Mouse (Mus musculus): Measurements from ENCODE around the gene Gm20388.
A peak's percentile ranks its signal among the peaks of the same experiment; 100 is the strongest.
"Not testable (repeated sequence)": the region's sequence is repeated elsewhere in the genome, so short reads cannot be mapped to it uniquely, and the experiment has no call there.

Gene Gm20388

GRCm38 (mm10) chr8:120642031-120642662 lies 731.5 kb downstream of the Gm20388 start:
- no peak for DNase-seq (ENCODE audit: low read depth in 2 of 2, low spot score in 2 of 2)

- no peak for DNase-seq (ENCODE audit: low read depth in 2 of 2, low spot score in 2 of 2)
Observed at GRCm38 (mm10) chr8:120644663-120645062, 734.0 kb downstream of the Gm20388 start.

- no peak for DNase-seq (ENCODE audit: low read depth in 2 of 2, low spot score in 2 of 2)
Observed at GRCm38 (mm10) chr8:120647532-120647931, 736.9 kb downstream of the Gm20388 start, which contains the start of gene 1190005I06Rik. Gene 1190005I06Rik (minus strand): TSS chr8:120647632.

- DNase-seq (ENCODE audit: low read depth in 2 of 2, low spot score in 2 of 2), result no peak
Observed at GRCm38 (mm10) chr8:120656322-120657052, 745.8 kb downstream of the Gm20388 start.

- DNase-seq (ENCODE audit: low read depth in 2 of 2, low spot score in 2 of 2), result no peak
Observed at GRCm38 (mm10) chr8:120657415-120657814, 746.8 kb downstream of the Gm20388 start.

- no peak for DNase-seq (ENCODE audit: low read depth in 2 of 2, low spot score in 2 of 2)
Observed at GRCm38 (mm10) chr8:120664566-120664965, 753.9 kb downstream of the Gm20388 start.

GRCm38 (mm10) chr8:120665726-120666455 lies 755.2 kb downstream of the Gm20388 start:
- DNase-seq (ENCODE audit: low read depth in 2 of 2, low spot score in 2 of 2), result no peak

- no peak for DNase-seq (ENCODE audit: low read depth in 2 of 2, low spot score in 2 of 2)
Observed at GRCm38 (mm10) chr8:120666807-120667470, 756.3 kb downstream of the Gm20388 start.

- DNase-seq (ENCODE audit: low read depth in 2 of 2, low spot score in 2 of 2), result peak; percentile 78 to 84
Observed at GRCm38 (mm10) chr8:120667561-120668373, 757.1 kb downstream of the Gm20388 start, which contains the start of the genes Gm27021 and Cox4i1. Gene Gm27021 (minus strand): TSS chr8:120668079. Gene Cox4i1 (plus strand): TSS chr8:120668222.

GRCm38 (mm10) chr8:120668374-120668905 lies 757.8 kb downstream of the Gm20388 start, which contains the start of gene Emc8:
Gene Emc8 (minus strand): TSS chr8:120668573.
- no peak for DNase-seq (ENCODE audit: low read depth in 2 of 2, low spot score in 2 of 2)

GRCm38 (mm10) chr8:120671775-120672174 lies 761.1 kb downstream of the Gm20388 start:
- no peak for DNase-seq (ENCODE audit: low read depth in 2 of 2, low spot score in 2 of 2)

GRCm38 (mm10) chr8:120672626-120673229 lies 762.1 kb downstream of the Gm20388 start:
- DNase-seq (ENCODE audit: low read depth in 2 of 2, low spot score in 2 of 2), result no peak

GRCm38 (mm10) chr8:120673298-120673697 lies 762.7 kb downstream of the Gm20388 start:
- DNase-seq (ENCODE audit: low read depth in 2 of 2, low spot score in 2 of 2), result no peak

GRCm38 (mm10) chr8:120675718-120676117 lies 765.1 kb downstream of the Gm20388 start:
- no peak for DNase-seq (ENCODE audit: low read depth in 2 of 2, low spot score in 2 of 2)

- DNase-seq (ENCODE audit: low read depth in 2 of 2, low spot score in 2 of 2), result peak; percentile 76 to 82
Observed at GRCm38 (mm10) chr8:120678447-120678846, 767.8 kb downstream of the Gm20388 start.

- DNase-seq (ENCODE audit: low read depth in 2 of 2, low spot score in 2 of 2), result no peak
Observed at GRCm38 (mm10) chr8:120679629-120680387, 769.2 kb downstream of the Gm20388 start.

GRCm38 (mm10) chr8:120680405-120680804 lies 769.8 kb downstream of the Gm20388 start:
- not testable (repeated sequence) for DNase-seq (ENCODE audit: low read depth in 2 of 2, low spot score in 2 of 2)

GRCm38 (mm10) chr8:120681113-120681512 lies 770.5 kb downstream of the Gm20388 start:
- DNase-seq (ENCODE audit: low read depth in 2 of 2, low spot score in 2 of 2), result no peak

GRCm38 (mm10) chr8:120683602-120684001 lies 773.0 kb downstream of the Gm20388 start:
- DNase-seq (ENCODE audit: low read depth in 2 of 2, low spot score in 2 of 2), result peak; percentile 34 to 49
